Mouse (Mus musculus) liver, embryonic 15.5 days (tissue): ENCODE results near the gene Snrpd2. TPM values are rescaled to one million over a fixed set of nuclear protein-coding genes. Genes with fewer than 3 reads are reported as not detected.

ENCODE experiments used
- ATAC-seq: fragments of 200-750 bp; cut with Nextera tagmentation; 2 replicates; pipeline ENCODE4 v1.8.0; 2017; ENCODE audit warnings: moderate number of reproducible peaks, mild to moderate bottlenecking, moderate library complexity; ENCODE audit not compliant: insufficient read depth
- H3K27ac ChIP-seq: fragments of 300-500 bp; sonication (generic); replicated peaks from 2 replicates; pipeline ENCODE4 v1.5.1; 2015; ENCODE audit warnings: mild to moderate bottlenecking, inconsistent platforms
- H3K27me3 ChIP-seq: fragments of 300-500 bp; sonication (generic); 2 replicates; pipeline ENCODE4 v1.6.1; 2015; ENCODE audit warnings: mild to moderate bottlenecking, inconsistent platforms
- H3K36me3 ChIP-seq: fragments of 300-500 bp; sonication (generic); replicated peaks from 2 replicates; pipeline ENCODE4 v1.6.1; 2015; ENCODE audit warnings: moderate library complexity, mild to moderate bottlenecking, inconsistent platforms
- H3K4me1 ChIP-seq: fragments of 300-500 bp; sonication (generic); replicated peaks from 2 replicates; pipeline ENCODE4 v1.6.1; 2015; ENCODE audit warnings: inconsistent platforms
- H3K4me2 ChIP-seq: fragments of 300-500 bp; sonication (generic); 2 replicates; pipeline ENCODE4 v1.6.1; 2015; ENCODE audit warnings: moderate library complexity, mild to moderate bottlenecking, inconsistent platforms
- H3K4me3 ChIP-seq: fragments of 300-500 bp; sonication (generic); replicated peaks from 2 replicates; pipeline ENCODE4 v1.5.1; 2015; ENCODE audit warnings: mild to moderate bottlenecking, inconsistent platforms
- H3K9ac ChIP-seq: fragments of 300-500 bp; sonication (generic); 2 replicates; pipeline ENCODE4 v1.6.1; 2015; ENCODE audit warnings: moderate library complexity, mild to moderate bottlenecking, inconsistent platforms
- H3K9me3 ChIP-seq: fragments of 300-500 bp; sonication (generic); replicated peaks from 2 replicates; pipeline ENCODE4 v1.6.1; 2016; ENCODE audit warnings: inconsistent platforms
- WGBS: fragments of 180-500 bp; shearing (Covaris S2); methylation state at CpG from one replicate; pipeline ENCODE4 v1.1.7; 2015; ENCODE audit warnings: mixed read lengths; ENCODE audit not compliant: insufficient replicate concordance; 5-methylcytosine and 5-hydroxymethylcytosine counted together
- polyA plus RNA-seq: library from polyadenylated mRNA; unstranded; fragments of >200 nt; fragmentation: Nextera tagmentation; extraction: Ambion mirVana; gene quantifications from 2 replicates; pipeline ENCODE4 v1.2.1, GENCODE M21; 2015

Gene Snrpd2
- polyA plus RNA-seq, 1 experiment from 2014 or later, result 55.6 TPM

GRCm38 (mm10) chr7:19178035-19178434 is 28.5 kb downstream of the Snrpd2 start:
- H3K4me2 ChIP-seq, result no peak overlapping the region
- peaks cover 54% of the 10 kb centered on the region for H3K4me1 ChIP-seq
- H3K27me3 ChIP-seq, result peaks cover 83% of the 10 kb centered on the region
- H3K9me3 ChIP-seq, result 0 out of 2 replicates have a peak, but pooled peaks cover 4% of the 10 kb centered on the region
- 11% methylated on average over 18 of the region's 18 CpGs for WGBS
- no peak overlapping the region for H3K9ac ChIP-seq
- H3K36me3 ChIP-seq, result no peaks in the 10 kb centered on the region
- no peak for ATAC-seq
- H3K4me3 ChIP-seq, result no peak overlapping the region
- H3K27ac ChIP-seq, result no peak overlapping the region

DNA sequence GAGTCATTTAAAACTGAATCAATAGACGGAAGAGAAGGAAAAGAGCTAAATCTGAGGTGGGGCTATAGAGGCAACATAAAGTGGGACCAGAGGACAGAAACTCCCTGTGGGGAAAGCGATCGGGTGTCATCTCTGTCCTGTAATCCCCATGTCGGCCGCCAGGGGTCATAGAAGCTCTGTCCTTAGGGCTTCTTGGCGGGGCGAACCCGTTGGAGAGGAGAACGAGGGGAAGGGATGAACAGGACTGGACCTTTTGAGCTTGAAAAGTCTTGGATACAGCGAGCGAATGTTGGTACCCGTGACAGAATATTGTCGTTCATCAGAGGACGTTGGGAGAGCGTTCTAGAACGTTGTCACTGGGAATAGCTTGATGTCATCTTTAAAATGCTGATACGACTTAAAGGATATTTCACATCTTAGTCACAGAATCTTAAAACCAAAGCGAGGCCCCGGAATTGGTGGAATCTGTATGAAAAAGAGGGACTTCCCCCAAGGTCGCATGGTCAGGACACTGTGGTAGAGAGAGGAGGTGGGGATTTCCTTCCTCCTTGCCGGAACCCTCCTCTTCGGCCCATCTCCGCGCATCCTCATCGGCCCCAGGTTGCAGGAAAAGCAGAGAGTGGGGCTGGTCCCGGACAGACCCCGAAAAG is 29.0 kb downstream of the Snrpd2 start:
- no peaks in the 10 kb centered on the region for H3K36me3 ChIP-seq
- WGBS, result 2% methylated on average over 27 of the region's 27 CpGs
- peaks cover 53% of the 10 kb centered on the region for H3K4me1 ChIP-seq
- H3K27me3 ChIP-seq, result peaks cover 78% of the 10 kb centered on the region
- ATAC-seq, result no peak
- peak overlapping the region; percentile 15; the same call in 1 of the 2 replicates for H3K4me3 ChIP-seq
- no peak overlapping the region for H3K27ac ChIP-seq
- peak overlapping the region; percentile 49 for H3K4me2 ChIP-seq
- H3K9me3 ChIP-seq, result 0 out of 2 replicates have a peak, but pooled peaks cover 4% of the 10 kb centered on the region
- no peak overlapping the region for H3K9ac ChIP-seq

DNA sequence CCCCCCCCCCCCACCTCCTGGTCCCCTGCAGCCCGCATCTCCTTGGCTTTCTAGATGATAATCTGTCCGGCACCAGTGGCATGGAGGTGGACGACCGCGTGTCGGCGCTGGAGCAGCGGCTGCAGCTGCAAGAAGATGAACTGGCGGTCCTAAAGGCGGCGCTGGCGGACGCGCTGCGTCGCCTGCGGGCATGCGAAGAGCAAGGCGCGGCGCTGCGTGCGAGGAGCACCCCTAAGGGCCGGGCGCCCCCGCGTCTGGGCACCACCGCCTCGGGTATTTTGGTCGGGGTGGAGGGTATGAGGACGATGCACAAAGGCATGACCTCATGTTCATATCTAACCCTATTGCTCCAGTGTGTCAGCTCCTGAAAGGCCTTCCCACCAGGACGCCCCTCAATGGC is 29.7 kb downstream of the Snrpd2 start:
- no peak overlapping the region for H3K9ac ChIP-seq
- H3K27me3 ChIP-seq, result peaks cover 72% of the 10 kb centered on the region
- no peak for ATAC-seq
- H3K36me3 ChIP-seq, result no peaks in the 10 kb centered on the region
- H3K27ac ChIP-seq, result no peak overlapping the region
- H3K4me1 ChIP-seq, result peaks cover 53% of the 10 kb centered on the region
- H3K9me3 ChIP-seq, result 0 out of 2 replicates have a peak, but pooled peaks cover 4% of the 10 kb centered on the region
- H3K4me2 ChIP-seq, result peak overlapping the region; percentile 49
- H3K4me3 ChIP-seq, result peak overlapping the region; percentile 15
- under 1% methylated on average over 32 of the region's 32 CpGs for WGBS

DNA sequence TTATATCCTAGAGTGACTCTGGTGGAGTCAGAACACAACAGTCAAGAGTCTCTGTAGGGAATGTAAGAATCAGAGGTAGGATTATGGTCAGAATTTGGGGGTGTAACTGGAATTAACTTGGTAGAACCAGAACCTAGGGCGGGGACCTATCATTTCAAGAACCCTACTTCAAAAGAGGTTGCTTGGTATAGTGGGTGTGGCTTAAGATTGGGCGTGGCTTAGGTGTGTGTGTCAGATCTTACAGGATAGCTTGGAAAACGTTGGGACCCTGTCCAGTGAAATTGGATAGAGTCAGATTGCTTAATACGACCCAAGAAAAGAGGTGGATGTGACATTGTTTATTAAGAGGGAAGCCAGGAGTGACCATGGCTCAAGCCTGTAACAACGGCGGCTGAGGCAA is 30.4 kb downstream of the Snrpd2 start:
- 0 out of 2 replicates have a peak, but pooled peaks cover 4% of the 10 kb centered on the region for H3K9me3 ChIP-seq
- H3K4me2 ChIP-seq, result peak overlapping the region; percentile 49
- H3K4me1 ChIP-seq, result peaks cover 53% of the 10 kb centered on the region
- WGBS, result 34% methylated on average over 6 of the region's 6 CpGs
- no peaks in the 10 kb centered on the region for H3K36me3 ChIP-seq
- no peak overlapping the region for H3K27ac ChIP-seq
- no peak overlapping the region for H3K4me3 ChIP-seq
- ATAC-seq, result no peak
- peaks cover 65% of the 10 kb centered on the region for H3K27me3 ChIP-seq
- no peak overlapping the region for H3K9ac ChIP-seq

DNA sequence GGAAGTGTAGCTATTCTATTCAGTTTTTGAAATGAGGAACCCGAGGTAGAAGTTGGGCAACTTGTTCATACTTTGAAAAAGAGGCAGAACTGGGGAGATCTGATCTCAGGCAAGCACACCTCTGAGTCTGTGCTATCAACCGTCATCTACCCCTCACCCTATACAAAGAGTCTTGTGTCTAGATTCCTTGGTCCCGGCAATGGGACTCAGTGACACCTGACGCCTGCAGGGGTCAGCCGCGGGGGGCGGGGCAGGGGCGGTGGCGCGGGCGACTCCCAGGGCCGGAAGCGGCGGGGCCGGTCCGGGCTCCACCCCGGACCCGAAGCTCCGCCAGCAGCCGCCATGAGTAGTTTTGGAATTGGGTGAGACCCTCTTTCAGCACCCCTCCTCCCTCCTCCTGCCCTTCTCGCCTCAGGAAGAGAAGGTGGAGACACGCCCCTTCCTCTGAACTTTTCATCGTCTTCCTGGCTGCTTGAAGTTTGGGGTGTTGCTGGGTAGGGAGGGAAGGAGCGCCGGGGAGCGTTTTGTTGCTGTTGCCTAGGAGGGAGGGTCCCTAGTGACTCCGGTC is 31.4 kb downstream of the Snrpd2 start:
- ATAC-seq, result peak; percentile 38; the same call in 1 of the 2 replicates
- Histone ChIP-seq H3K9ac (peak overlapping the region; percentile 49), H3K27ac (0 out of 2 replicates have a peak overlapping the region, but pooled peaks have one; percentile 4), H3K36me3 (no peaks in the 10 kb centered on the region), H3K4me2 (peak overlapping the region; percentile 73), H3K9me3 (no peaks in the 10 kb centered on the region), H3K4me3 (peak overlapping the region; percentile 58), H3K27me3 (peaks cover 57% of the 10 kb centered on the region), H3K4me1 (peaks cover 49% of the 10 kb centered on the region)
- WGBS, result under 1% methylated on average over 27 of the region's 27 CpGs

GRCm38 (mm10) chr7:19184250-19184649 is 34.7 kb downstream of the Snrpd2 start:
- Histone ChIP-seq H3K9ac (no peak overlapping the region), H3K4me2 (no peak overlapping the region), H3K4me1 (peaks cover 27% of the 10 kb centered on the region), H3K9me3 (no peaks in the 10 kb centered on the region), H3K4me3 (no peak overlapping the region), H3K27me3 (peaks cover 24% of the 10 kb centered on the region), H3K36me3 (no peaks in the 10 kb centered on the region), H3K27ac (no peak overlapping the region)
- WGBS, result 70% methylated on average over 2 of the region's 2 CpGs
- no peak for ATAC-seq

GRCm38 (mm10) chr7:19184758-19185157 is 35.2 kb downstream of the Snrpd2 start:
- H3K27me3 ChIP-seq, result peaks cover 19% of the 10 kb centered on the region
- H3K36me3 ChIP-seq, result no peaks in the 10 kb centered on the region
- H3K4me2 ChIP-seq, result no peak overlapping the region
- H3K27ac ChIP-seq, result no peak overlapping the region
- 67% methylated on average over 6 of the region's 6 CpGs for WGBS
- H3K4me3 ChIP-seq, result no peak overlapping the region
- peaks cover 22% of the 10 kb centered on the region for H3K4me1 ChIP-seq
- H3K9ac ChIP-seq, result no peak overlapping the region
- H3K9me3 ChIP-seq, result no peaks in the 10 kb centered on the region
- ATAC-seq, result no peak

GRCm38 (mm10) chr7:19194676-19195075 is 45.2 kb downstream of the Snrpd2 start:
- H3K4me2 ChIP-seq, result no peak overlapping the region
- no peak overlapping the region for H3K27ac ChIP-seq
- ATAC-seq, result no peak
- no peak overlapping the region for H3K9ac ChIP-seq
- H3K4me3 ChIP-seq, result no peak overlapping the region
- H3K36me3 ChIP-seq, result peaks cover 16% of the 10 kb centered on the region
- WGBS, result 81% methylated on average over 4 of the region's 4 CpGs
- H3K27me3 ChIP-seq, result no peaks in the 10 kb centered on the region
- no peaks in the 10 kb centered on the region; the same call in 1 of the 2 replicates for H3K4me1 ChIP-seq
- no peaks in the 10 kb centered on the region for H3K9me3 ChIP-seq

DNA sequence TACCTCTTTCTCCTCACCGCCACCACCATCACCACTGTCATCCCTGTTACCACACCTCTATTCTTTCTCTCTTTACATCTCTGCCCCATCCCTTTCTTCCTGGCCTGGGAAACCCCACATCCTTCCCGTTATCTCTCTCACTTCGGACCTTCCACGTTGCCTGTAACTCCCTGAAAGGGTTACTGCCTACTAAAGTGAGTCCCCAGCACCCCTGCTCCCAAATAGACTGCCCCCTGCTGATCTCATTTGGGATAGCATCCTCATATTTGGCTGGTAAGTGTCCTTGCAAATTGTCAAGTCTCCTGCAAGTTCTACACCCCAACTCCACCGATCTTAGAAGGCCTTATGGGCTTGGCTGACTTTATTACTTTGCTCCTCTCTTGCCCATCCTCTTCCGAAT is 47.2 kb downstream of the Snrpd2 start:
- H3K4me3 ChIP-seq, result no peak overlapping the region
- peaks cover 16% of the 10 kb centered on the region for H3K36me3 ChIP-seq
- H3K27ac ChIP-seq, result no peak overlapping the region
- no peak overlapping the region for H3K9ac ChIP-seq
- no peak for ATAC-seq
- no peak overlapping the region for H3K4me2 ChIP-seq
- H3K4me1 ChIP-seq, result 0 out of 2 replicates have a peak, but pooled peaks cover under 1% of the 10 kb centered on the region
- 42% methylated on average over 6 of the region's 6 CpGs for WGBS
- no peaks in the 10 kb centered on the region for H3K27me3 ChIP-seq
- no peaks in the 10 kb centered on the region for H3K9me3 ChIP-seq

DNA sequence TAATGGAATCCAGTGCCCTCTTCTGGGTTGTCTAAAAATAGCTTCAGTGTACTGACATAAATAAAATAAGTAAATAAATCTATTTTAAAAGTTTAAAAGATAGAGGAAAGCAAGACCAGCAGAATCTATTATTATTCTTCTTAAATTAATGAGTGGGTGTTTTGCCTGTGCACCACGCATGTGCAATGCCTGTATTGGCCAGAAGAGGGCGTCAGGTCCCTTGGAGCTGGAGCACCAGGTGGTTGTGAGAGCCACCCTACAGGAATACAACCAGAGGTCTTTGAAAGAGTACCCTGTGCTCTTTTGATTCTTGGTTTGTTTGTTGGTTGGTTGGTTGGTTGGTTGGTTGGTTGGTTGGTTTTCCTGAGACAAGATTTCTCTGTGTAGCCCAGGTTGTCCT is 48.5 kb downstream of the Snrpd2 start:
- no peak overlapping the region for H3K4me2 ChIP-seq
- no peaks in the 10 kb centered on the region for H3K27me3 ChIP-seq
- H3K9me3 ChIP-seq, result no peaks in the 10 kb centered on the region
- H3K36me3 ChIP-seq, result peaks cover 16% of the 10 kb centered on the region
- no peak overlapping the region for H3K9ac ChIP-seq
- no peak overlapping the region for H3K27ac ChIP-seq
- no peak for ATAC-seq
- peaks cover 8% of the 10 kb centered on the region for H3K4me1 ChIP-seq
- no peak overlapping the region for H3K4me3 ChIP-seq
- WGBS, result 23% methylated on average over 2 of the region's 2 CpGs

DNA sequence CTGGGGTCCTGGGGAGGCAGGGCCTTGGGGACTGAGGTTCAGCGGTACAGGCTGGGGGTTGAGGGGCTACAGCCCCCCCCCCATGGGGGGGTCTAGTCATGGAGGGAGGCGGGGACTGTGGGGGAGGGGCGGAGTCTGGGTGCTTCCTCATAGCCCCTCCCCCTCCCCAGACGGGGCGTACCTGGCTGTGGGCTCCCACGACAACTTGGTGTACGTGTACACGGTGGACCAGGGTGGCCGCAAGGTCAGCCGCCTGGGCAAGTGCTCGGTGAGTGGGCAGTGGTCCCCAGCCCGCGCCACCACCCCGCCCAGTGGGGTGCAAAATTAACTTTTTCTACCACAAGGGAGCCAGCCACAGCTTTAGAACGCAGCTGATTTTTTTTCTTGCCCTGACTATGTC is 52.1 kb downstream of the Snrpd2 start:
- H3K9ac ChIP-seq, result no peak overlapping the region
- 66% methylated on average over 15 of the region's 15 CpGs for WGBS
- no peak overlapping the region for H3K27ac ChIP-seq
- H3K9me3 ChIP-seq, result no peaks in the 10 kb centered on the region
- no peak for ATAC-seq
- peaks cover 8% of the 10 kb centered on the region; the same call in 1 of the 2 replicates for H3K36me3 ChIP-seq
- no peak overlapping the region for H3K4me2 ChIP-seq
- H3K4me1 ChIP-seq, result peaks cover 8% of the 10 kb centered on the region
- no peaks in the 10 kb centered on the region for H3K27me3 ChIP-seq
- H3K4me3 ChIP-seq, result no peak overlapping the region
